Mouse (Mus musculus): ENCODE measurements around the gene Uxs1. TPM values are rescaled to one million over a fixed set of nuclear protein-coding genes. Genes with fewer than 3 reads are reported as not detected.

Gene Uxs1
- polyA plus RNA-seq, 1 experiment from 2014 or later: 22.0 TPM

DNA sequence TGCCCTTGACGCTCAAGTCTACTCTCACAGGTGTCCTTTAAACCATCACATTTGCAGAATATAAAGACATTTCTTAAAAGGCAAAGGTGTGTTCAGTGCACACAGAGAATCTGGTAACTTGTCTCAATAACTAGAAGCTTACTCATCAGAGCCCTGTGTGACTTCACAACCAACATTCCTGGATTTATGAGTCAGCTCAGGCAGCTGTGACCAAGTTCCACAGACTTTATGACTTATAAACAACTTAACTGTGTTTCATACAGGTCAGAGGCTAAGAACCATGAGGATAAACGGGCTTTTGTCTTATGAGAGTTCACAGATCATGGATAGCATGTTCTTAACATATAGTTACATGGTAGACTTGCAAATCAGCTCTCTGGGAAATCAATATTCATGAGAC is 8.5 kb downstream of the Uxs1 start:
- ATAC-seq (replicated peaks; ENCODE audit: low FRiP score) (no peak), DNase-seq (ENCODE audit: low spot score) (no peak)
- no peak overlapping the region for H3K4me3 ChIP-seq (ENCODE audit: low read depth, low read length)
- no peak overlapping the region for H3K9ac ChIP-seq (ENCODE audit: low read length)
- H3K27ac ChIP-seq (ENCODE audit: low read depth, low read length): no peak overlapping the region
- no peaks in the 10 kb centered on the region for H3K36me3 ChIP-seq (ENCODE audit: control insufficient read depth, insufficient read depth, low read length)
- no peaks in the 10 kb centered on the region for H3K9me3 ChIP-seq (ENCODE audit: control insufficient read depth, low read length)
- H3K4me1 ChIP-seq (replicated peaks; ENCODE audit: control insufficient read depth, insufficient read depth, low read length): no peaks in the 10 kb centered on the region
- WGBS: 91% methylated on average over 2 of the region's 2 CpGs
- no peak overlapping the region for H3K4me2 ChIP-seq (ENCODE audit: low read depth, low read length, severe bottlenecking)
- no peaks in the 10 kb centered on the region for H3K27me3 ChIP-seq (ENCODE audit: control insufficient read depth, insufficient read depth, low read length)

DNA sequence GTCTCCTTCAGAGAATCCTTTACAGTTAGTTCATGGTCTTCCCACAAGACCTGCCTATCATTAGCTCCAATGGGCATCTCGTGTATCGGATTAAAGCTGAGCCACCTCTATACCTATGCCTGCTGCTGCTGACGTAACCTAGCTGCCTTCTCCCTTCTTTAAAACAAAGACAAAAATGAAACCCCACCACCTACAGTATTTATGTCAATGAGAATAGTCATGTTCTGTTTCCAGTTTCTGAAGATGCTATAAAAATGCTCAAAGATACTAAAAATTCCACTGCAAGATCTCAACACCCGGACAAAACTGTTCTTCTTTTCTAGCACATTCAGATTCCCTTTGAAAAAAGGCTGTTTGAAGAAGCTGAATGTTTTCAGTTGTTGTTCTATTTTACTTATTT is 9.2 kb downstream of the Uxs1 start:
- Histone ChIP-seq H3K27ac (ENCODE audit: low read depth, low read length) (no peak overlapping the region), H3K27me3 (ENCODE audit: control insufficient read depth, insufficient read depth, low read length) (no peaks in the 10 kb centered on the region), H3K4me3 (ENCODE audit: low read depth, low read length) (no peak overlapping the region), H3K36me3 (ENCODE audit: control insufficient read depth, insufficient read depth, low read length) (no peaks in the 10 kb centered on the region), H3K4me2 (ENCODE audit: low read depth, low read length, severe bottlenecking) (no peak overlapping the region), H3K4me1 (replicated peaks; ENCODE audit: control insufficient read depth, insufficient read depth, low read length) (no peaks in the 10 kb centered on the region), H3K9me3 (ENCODE audit: control insufficient read depth, low read length) (no peaks in the 10 kb centered on the region), H3K9ac (ENCODE audit: low read length) (no peak overlapping the region)
- DNase-seq (ENCODE audit: low spot score): no peak
- no peak for ATAC-seq (replicated peaks; ENCODE audit: low FRiP score)
- WGBS: 84% methylated on average over 4 of the region's 4 CpGs

- Histone ChIP-seq H3K4me1 (replicated peaks; ENCODE audit: control insufficient read depth, insufficient read depth, low read length) (no peaks in the 10 kb centered on the region), H3K4me3 (ENCODE audit: low read depth, low read length) (no peak overlapping the region), H3K36me3 (ENCODE audit: control insufficient read depth, insufficient read depth, low read length) (no peaks in the 10 kb centered on the region; the same call in 1 of the 2 replicates), H3K27me3 (ENCODE audit: control insufficient read depth, insufficient read depth, low read length) (no peaks in the 10 kb centered on the region), H3K27ac (ENCODE audit: low read depth, low read length) (no peak overlapping the region), H3K9ac (ENCODE audit: low read length) (no peak overlapping the region), H3K4me2 (ENCODE audit: low read depth, low read length, severe bottlenecking) (no peak overlapping the region), H3K9me3 (ENCODE audit: control insufficient read depth, low read length) (peaks cover 3% of the 10 kb centered on the region; the same call in 1 of the 2 replicates)
- DNase-seq (ENCODE audit: low spot score): no peak
- 97% methylated on average over 1 of the region's 1 CpGs for WGBS
- ATAC-seq (replicated peaks; ENCODE audit: low FRiP score): no peak
Measured at GRCm38 (mm10) chr1:43811764-43812163, 15.8 kb downstream of the Uxs1 start.

- Histone ChIP-seq H3K36me3 (ENCODE audit: control insufficient read depth, insufficient read depth, low read length) (no peaks in the 10 kb centered on the region; the same call in 1 of the 2 replicates), H3K9ac (ENCODE audit: low read length) (no peak overlapping the region), H3K9me3 (ENCODE audit: control insufficient read depth, low read length) (peaks cover 3% of the 10 kb centered on the region; the same call in 1 of the 2 replicates), H3K4me2 (ENCODE audit: low read depth, low read length, severe bottlenecking) (no peak overlapping the region), H3K4me1 (replicated peaks; ENCODE audit: control insufficient read depth, insufficient read depth, low read length) (no peaks in the 10 kb centered on the region), H3K27ac (ENCODE audit: low read depth, low read length) (no peak overlapping the region), H3K27me3 (ENCODE audit: control insufficient read depth, insufficient read depth, low read length) (no peaks in the 10 kb centered on the region), H3K4me3 (ENCODE audit: low read depth, low read length) (no peak overlapping the region)
- WGBS: 84% methylated on average over 3 of the region's 3 CpGs
- DNase-seq (ENCODE audit: low spot score) (no peak), ATAC-seq (replicated peaks; ENCODE audit: low FRiP score) (no peak)
Measured at GRCm38 (mm10) chr1:43811055-43811454, 16.5 kb downstream of the Uxs1 start.

- Histone ChIP-seq H3K9me3 (ENCODE audit: control insufficient read depth, low read length) (peaks cover 3% of the 10 kb centered on the region; the same call in 1 of the 2 replicates), H3K4me2 (ENCODE audit: low read depth, low read length, severe bottlenecking) (no peak overlapping the region), H3K36me3 (ENCODE audit: control insufficient read depth, insufficient read depth, low read length) (no peaks in the 10 kb centered on the region; the same call in 1 of the 2 replicates), H3K4me1 (replicated peaks; ENCODE audit: control insufficient read depth, insufficient read depth, low read length) (no peaks in the 10 kb centered on the region), H3K9ac (ENCODE audit: low read length) (no peak overlapping the region), H3K27ac (ENCODE audit: low read depth, low read length) (no peak overlapping the region), H3K27me3 (ENCODE audit: control insufficient read depth, insufficient read depth, low read length) (no peaks in the 10 kb centered on the region), H3K4me3 (ENCODE audit: low read depth, low read length) (no peak overlapping the region)
- WGBS: 95% methylated on average over 2 of the region's 2 CpGs
- no peak for ATAC-seq (replicated peaks; ENCODE audit: low FRiP score)
- no peak for DNase-seq (ENCODE audit: low spot score)
Measured at GRCm38 (mm10) chr1:43809351-43809750, 18.2 kb downstream of the Uxs1 start.

GRCm38 (mm10) chr1:43803906-43804474 is 23.6 kb downstream of the Uxs1 start:
- Histone ChIP-seq H3K9me3 (ENCODE audit: control insufficient read depth, low read length) (no peaks in the 10 kb centered on the region), H3K4me3 (ENCODE audit: low read depth, low read length) (no peak overlapping the region), H3K4me1 (replicated peaks; ENCODE audit: control insufficient read depth, insufficient read depth, low read length) (no peaks in the 10 kb centered on the region), H3K27ac (ENCODE audit: low read depth, low read length) (no peak overlapping the region), H3K27me3 (ENCODE audit: control insufficient read depth, insufficient read depth, low read length) (no peaks in the 10 kb centered on the region), H3K9ac (ENCODE audit: low read length) (no peak overlapping the region), H3K36me3 (ENCODE audit: control insufficient read depth, insufficient read depth, low read length) (no peaks in the 10 kb centered on the region), H3K4me2 (ENCODE audit: low read depth, low read length, severe bottlenecking) (no peak overlapping the region)
- WGBS: 89% methylated on average over 1 of the region's 1 CpGs
- ATAC-seq (replicated peaks; ENCODE audit: low FRiP score) (no peak), DNase-seq (ENCODE audit: low spot score) (no peak)

- no peak overlapping the region for H3K27ac ChIP-seq (ENCODE audit: low read depth, low read length)
- H3K4me2 ChIP-seq (ENCODE audit: low read depth, low read length, severe bottlenecking): no peak overlapping the region
- DNase-seq (ENCODE audit: low spot score) (no peak), ATAC-seq (replicated peaks; ENCODE audit: low FRiP score) (no peak)
- no peaks in the 10 kb centered on the region for H3K4me1 ChIP-seq (replicated peaks; ENCODE audit: control insufficient read depth, insufficient read depth, low read length)
- no peak overlapping the region for H3K9ac ChIP-seq (ENCODE audit: low read length)
- no peak overlapping the region for H3K4me3 ChIP-seq (ENCODE audit: low read depth, low read length)
- no peaks in the 10 kb centered on the region for H3K27me3 ChIP-seq (ENCODE audit: control insufficient read depth, insufficient read depth, low read length)
- 89% methylated on average over 3 of the region's 3 CpGs for WGBS
- no peaks in the 10 kb centered on the region for H3K36me3 ChIP-seq (ENCODE audit: control insufficient read depth, insufficient read depth, low read length)
- no peaks in the 10 kb centered on the region for H3K9me3 ChIP-seq (ENCODE audit: control insufficient read depth, low read length)
Measured at GRCm38 (mm10) chr1:43798048-43798447, 29.6 kb downstream of the Uxs1 start.

DNA sequence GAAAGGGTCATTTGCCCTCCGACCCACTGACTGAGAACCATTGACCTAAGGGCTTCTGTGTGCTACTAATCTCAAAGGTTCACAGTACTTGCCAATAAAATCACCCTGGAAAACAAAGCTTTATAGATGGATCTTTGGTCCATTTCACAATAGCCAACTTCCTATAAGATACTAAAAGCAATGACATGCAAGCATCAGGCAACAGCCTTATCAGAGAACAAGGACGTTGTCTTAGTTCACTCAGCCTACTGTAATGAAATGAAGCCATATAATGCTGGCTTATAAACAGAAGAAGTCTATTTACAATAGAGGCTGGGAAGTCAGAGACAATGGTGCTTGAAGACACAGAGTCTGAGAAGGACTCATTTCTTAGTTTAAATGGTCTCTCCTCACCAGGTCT is 37.8 kb downstream of the Uxs1 start:
- WGBS: 93% methylated on average over 2 of the region's 2 CpGs

GRCm38 (mm10) chr1:43786711-43787110 is 40.9 kb downstream of the Uxs1 start:
- no peak for ATAC-seq (replicated peaks; ENCODE audit: low FRiP score)
- 88% methylated on average over 5 of the region's 5 CpGs for WGBS
- H3K4me2 ChIP-seq (ENCODE audit: low read depth, low read length, severe bottlenecking): no peak overlapping the region

More for the DNA sequence above, 37.8 kb downstream of the Uxs1 start:
- no peak for ATAC-seq (replicated peaks; ENCODE audit: low FRiP score)
- Histone ChIP-seq H3K9ac (ENCODE audit: low read length) (no peak overlapping the region), H3K4me1 (replicated peaks; ENCODE audit: control insufficient read depth, insufficient read depth, low read length) (no peaks in the 10 kb centered on the region), H3K4me3 (ENCODE audit: low read depth, low read length) (no peak overlapping the region), H3K36me3 (ENCODE audit: control insufficient read depth, insufficient read depth, low read length) (no peaks in the 10 kb centered on the region; the same call in 1 of the 2 replicates), H3K27me3 (ENCODE audit: control insufficient read depth, insufficient read depth, low read length) (no peaks in the 10 kb centered on the region), H3K27ac (ENCODE audit: low read depth, low read length) (no peak overlapping the region), H3K9me3 (ENCODE audit: control insufficient read depth, low read length) (no peaks in the 10 kb centered on the region), H3K4me2 (ENCODE audit: low read depth, low read length, severe bottlenecking) (no peak overlapping the region)
- no peak for DNase-seq (ENCODE audit: low spot score)

More at GRCm38 (mm10) chr1:43786711-43787110, 40.9 kb downstream of the Uxs1 start:
- no peaks in the 10 kb centered on the region for H3K9me3 ChIP-seq (ENCODE audit: control insufficient read depth, low read length)
- H3K36me3 ChIP-seq (ENCODE audit: control insufficient read depth, insufficient read depth, low read length): no peaks in the 10 kb centered on the region; the same call in 1 of the 2 replicates
- no peak overlapping the region for H3K9ac ChIP-seq (ENCODE audit: low read length)
- peak; percentile 33 for DNase-seq (ENCODE audit: low spot score)
- H3K4me3 ChIP-seq (ENCODE audit: low read depth, low read length): no peak overlapping the region
- H3K27me3 ChIP-seq (ENCODE audit: control insufficient read depth, insufficient read depth, low read length): no peaks in the 10 kb centered on the region
- H3K27ac ChIP-seq (ENCODE audit: low read depth, low read length): no peak overlapping the region
- no peaks in the 10 kb centered on the region for H3K4me1 ChIP-seq (replicated peaks; ENCODE audit: control insufficient read depth, insufficient read depth, low read length)

All from forebrain, embryonic 11.5 days (tissue).